Mouse (Mus musculus) forebrain, embryonic 12.5 days (tissue): Measurements from ENCODE around the gene Eif4g1. TPM values are rescaled to one million over a fixed set of nuclear protein-coding genes. Genes with fewer than 3 reads are reported as not detected.

ENCODE experiments used
- ATAC-seq: fragments of 200-750 bp; cut with Nextera tagmentation; 2 replicates; pipeline ENCODE4 v1.8.0; 2017; ENCODE audit warnings: moderate TSS enrichment; ENCODE audit not compliant: low FRiP score
- H3K27ac ChIP-seq: fragments of 300-500 bp; sonication (generic); 2 replicates; pipeline ENCODE4 v1.5.1; 2016; ENCODE audit warnings: mild to moderate bottlenecking
- H3K27me3 ChIP-seq: fragments of 300-500 bp; sonication (generic); 2 replicates; pipeline ENCODE4 v1.6.1; 2016; ENCODE audit warnings: mild to moderate bottlenecking
- H3K36me3 ChIP-seq: fragments of 300-500 bp; sonication (generic); replicated peaks from 2 replicates; pipeline ENCODE4 v1.6.1; 2016; ENCODE audit warnings: mild to moderate bottlenecking
- H3K4me1 ChIP-seq: fragments of 300-500 bp; sonication (generic); 2 replicates; pipeline ENCODE4 v1.6.1; 2016
- H3K4me2 ChIP-seq: fragments of 300-500 bp; sonication (generic); 2 replicates; pipeline ENCODE4 v1.6.1; 2016; ENCODE audit warnings: mild to moderate bottlenecking, moderate library complexity
- H3K4me3 ChIP-seq: fragments of 300-500 bp; sonication (generic); replicated peaks from 2 replicates; pipeline ENCODE4 v1.5.1; 2016; ENCODE audit warnings: mild to moderate bottlenecking
- H3K9ac ChIP-seq: fragments of 300-500 bp; sonication (generic); 2 replicates; pipeline ENCODE4 v1.6.1; 2016; ENCODE audit warnings: mild to moderate bottlenecking
- H3K9me3 ChIP-seq: fragments of 300-500 bp; sonication (generic); 2 replicates; pipeline ENCODE4 v1.6.1; 2016
- WGBS: fragments of 180-500 bp; shearing (Covaris S2); methylation state at CpG from one replicate; pipeline ENCODE4 v1.1.7; 2016; 5-methylcytosine and 5-hydroxymethylcytosine counted together
- polyA plus RNA-seq: library from polyadenylated mRNA; unstranded; fragments of >200 nt; fragmentation: Nextera tagmentation; extraction: Ambion mirVana; gene quantifications from 2 replicates; pipeline ENCODE4 v1.2.1, GENCODE M21; 2016

The Eif4g1 gene
- polyA plus RNA-seq, 1 experiment from 2014 or later: 190 TPM

DNA sequence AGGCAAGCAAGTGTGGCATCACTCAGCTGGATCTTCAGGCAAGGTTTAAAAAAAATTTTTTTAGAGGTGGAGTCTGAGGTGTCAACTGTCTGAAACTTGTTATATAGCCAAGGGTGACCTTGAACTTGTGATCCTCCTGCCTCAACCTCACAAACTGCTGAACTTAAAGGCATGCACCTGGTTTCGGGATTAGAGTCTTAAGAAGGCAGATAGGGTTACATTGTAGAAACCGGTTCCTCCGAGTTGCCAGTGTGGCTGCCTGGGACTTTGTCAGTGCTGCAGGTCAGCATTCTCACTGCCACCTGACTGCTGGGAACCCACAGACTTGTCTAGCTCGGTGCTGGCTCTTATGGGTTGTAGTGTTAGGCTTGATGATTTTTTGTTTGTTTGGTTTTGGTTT, 55.1 kb downstream of the Eif4g1 start:
- no peak overlapping the region for H3K4me3 ChIP-seq
- no peak for ATAC-seq
- H3K27me3 ChIP-seq: 0 out of 2 replicates have a peak, but pooled peaks cover under 1% of the 10 kb centered on the region
- no peak overlapping the region for H3K27ac ChIP-seq
- H3K9ac ChIP-seq: no peak overlapping the region
- WGBS: 63% methylated on average over 4 of the region's 4 CpGs
- no peak overlapping the region for H3K4me2 ChIP-seq
- peaks cover 25% of the 10 kb centered on the region for H3K36me3 ChIP-seq
- H3K9me3 ChIP-seq: no peaks in the 10 kb centered on the region
- peaks cover 7% of the 10 kb centered on the region for H3K4me1 ChIP-seq

DNA sequence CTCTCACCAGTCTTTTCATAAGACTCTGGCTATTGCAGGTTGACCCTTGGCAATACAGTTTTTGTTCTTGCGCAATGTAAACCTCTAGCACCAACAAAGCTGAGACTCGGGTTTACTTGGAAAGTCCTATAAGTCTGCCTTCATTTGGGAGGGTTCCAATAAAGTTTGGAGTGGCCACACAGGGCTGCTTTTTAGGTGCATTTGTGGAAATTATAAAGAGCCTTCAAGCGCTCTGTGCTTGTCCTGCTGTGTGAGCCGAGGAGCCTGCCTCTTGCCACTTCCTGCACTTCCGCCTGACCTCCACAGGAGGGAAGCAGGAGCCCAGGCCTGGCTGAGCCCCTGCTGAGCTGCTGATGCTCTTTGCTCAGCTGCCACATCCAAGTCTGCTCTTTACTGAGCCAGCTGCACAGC, 56.2 kb downstream of the Eif4g1 start:
- no peak overlapping the region for H3K4me3 ChIP-seq
- 33% methylated on average over 5 of the region's 5 CpGs for WGBS
- peak; percentile 71 for ATAC-seq

DNA sequence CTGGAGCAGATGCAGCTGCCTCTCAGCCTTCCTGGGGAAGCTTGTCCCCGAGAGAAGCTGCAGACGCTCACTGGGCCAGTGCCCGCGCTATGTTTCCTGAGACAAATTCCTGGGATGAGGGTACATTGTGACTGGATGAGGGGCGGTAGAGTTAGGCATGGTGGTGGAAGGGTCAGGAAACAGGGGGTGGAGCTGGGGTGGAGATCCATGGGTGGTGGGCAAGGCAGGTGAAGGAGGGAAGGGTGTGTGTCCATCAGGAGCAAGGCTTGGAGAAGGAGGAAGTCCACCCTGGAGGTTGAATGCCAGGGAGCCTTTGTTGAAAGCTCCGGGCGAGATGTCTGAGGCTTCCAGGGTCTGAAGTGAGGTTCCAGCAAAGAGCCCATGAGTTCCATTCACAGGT, 57.2 kb downstream of the Eif4g1 start:
- no peak for ATAC-seq
- no peak overlapping the region for H3K4me2 ChIP-seq
- H3K9ac ChIP-seq: no peak overlapping the region
- 87% methylated on average over 7 of the region's 7 CpGs for WGBS
- H3K36me3 ChIP-seq: peaks cover 23% of the 10 kb centered on the region
- H3K27me3 ChIP-seq: peaks cover 11% of the 10 kb centered on the region
- no peak overlapping the region for H3K27ac ChIP-seq
- H3K9me3 ChIP-seq: no peaks in the 10 kb centered on the region
- H3K4me3 ChIP-seq: no peak overlapping the region
- no peaks in the 10 kb centered on the region for H3K4me1 ChIP-seq

More for the DNA sequence above, 56.2 kb downstream of the Eif4g1 start:
- Histone ChIP-seq H3K27me3 (peaks cover 8% of the 10 kb centered on the region; the same call in 1 of the 2 replicates), H3K27ac (no peak overlapping the region), H3K4me1 (no peaks in the 10 kb centered on the region), H3K9ac (no peak overlapping the region), H3K36me3 (peaks cover 25% of the 10 kb centered on the region), H3K4me2 (no peak overlapping the region), H3K9me3 (no peaks in the 10 kb centered on the region)

DNA sequence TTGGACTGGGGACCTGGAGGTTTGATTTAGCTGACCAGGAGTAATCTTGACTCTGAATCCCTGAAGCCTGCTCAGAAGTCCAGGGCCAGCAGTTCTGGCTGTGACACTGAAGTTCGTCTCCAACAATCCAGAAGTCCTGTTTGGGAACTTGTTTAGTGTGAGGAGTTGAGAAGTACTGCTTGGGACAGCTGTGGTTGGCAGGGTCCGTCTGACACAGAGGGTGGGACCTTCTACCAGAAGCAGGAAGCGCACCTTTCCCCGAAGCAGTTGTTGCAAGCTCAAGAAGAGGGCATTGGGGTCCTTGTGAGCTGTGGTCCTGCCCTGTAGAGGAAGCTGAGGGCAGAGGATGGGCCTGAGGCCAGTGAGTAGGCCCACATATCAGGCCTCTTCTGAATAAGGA, 57.6 kb downstream of the Eif4g1 start:
- Histone ChIP-seq H3K27ac (no peak overlapping the region), H3K9ac (no peak overlapping the region), H3K4me3 (no peak overlapping the region), H3K27me3 (peaks cover 14% of the 10 kb centered on the region), H3K4me1 (no peaks in the 10 kb centered on the region), H3K36me3 (peaks cover 19% of the 10 kb centered on the region), H3K4me2 (no peak overlapping the region), H3K9me3 (no peaks in the 10 kb centered on the region)
- WGBS: 83% methylated on average over 4 of the region's 4 CpGs
- ATAC-seq: no peak

DNA sequence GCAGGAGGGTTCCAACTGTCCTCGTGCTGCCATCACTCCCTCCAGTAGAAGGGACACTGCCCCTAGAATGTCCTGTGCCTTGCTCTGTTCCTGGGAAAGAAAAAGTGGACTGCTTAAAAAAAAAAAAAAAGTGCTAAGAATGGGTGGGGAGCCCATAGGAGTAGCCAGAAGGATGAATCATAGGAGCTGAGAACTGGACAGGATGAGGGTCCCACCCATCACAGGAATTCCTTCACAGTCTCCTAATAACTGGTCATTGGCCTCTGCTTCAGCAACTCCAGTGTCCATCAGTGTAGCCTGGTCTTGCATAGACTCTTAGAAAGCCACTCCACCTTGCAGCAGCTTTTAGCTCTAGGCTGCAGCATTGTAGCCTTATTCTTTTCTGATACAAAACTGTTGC, 58.3 kb downstream of the Eif4g1 start:
- no peaks in the 10 kb centered on the region for H3K9me3 ChIP-seq
- H3K36me3 ChIP-seq: peaks cover 15% of the 10 kb centered on the region
- no peak overlapping the region for H3K4me3 ChIP-seq
- H3K4me1 ChIP-seq: no peaks in the 10 kb centered on the region
- H3K27ac ChIP-seq: no peak overlapping the region
- no peak for ATAC-seq
- H3K4me2 ChIP-seq: no peak overlapping the region
- no peak overlapping the region for H3K9ac ChIP-seq
- H3K27me3 ChIP-seq: peaks cover 14% of the 10 kb centered on the region
- WGBS: 68% methylated on average over 1 of the region's 1 CpGs

DNA sequence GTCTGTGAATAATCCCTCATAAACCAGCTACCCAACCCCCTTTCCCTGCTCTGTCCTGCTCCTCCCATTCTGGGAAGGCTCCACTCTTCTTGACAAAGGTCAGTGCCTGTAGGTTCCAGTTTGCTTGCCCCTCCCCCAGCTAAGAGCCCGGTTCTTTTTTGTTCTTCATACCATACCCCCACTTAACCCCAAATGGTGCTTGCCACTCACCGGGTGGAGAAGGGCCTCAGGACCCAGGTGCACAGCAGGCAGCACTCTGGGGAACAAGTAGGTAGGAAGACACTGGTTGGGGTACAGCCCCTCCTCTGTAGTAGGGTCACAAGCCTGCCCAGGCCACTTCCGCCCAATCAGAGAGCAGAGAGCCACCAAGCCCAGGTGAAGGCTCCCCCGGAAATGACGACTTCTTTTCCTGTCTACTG, 62.2 kb downstream of the Eif4g1 start:
- peaks cover 24% of the 10 kb centered on the region for H3K4me1 ChIP-seq
- no peaks in the 10 kb centered on the region for H3K36me3 ChIP-seq
- ATAC-seq: no peak
- 38% methylated on average over 5 of the region's 5 CpGs for WGBS
- H3K27me3 ChIP-seq: peaks cover 40% of the 10 kb centered on the region
- no peak overlapping the region for H3K4me2 ChIP-seq
- no peak overlapping the region for H3K27ac ChIP-seq
- H3K9ac ChIP-seq: no peak overlapping the region
- no peak overlapping the region for H3K4me3 ChIP-seq
- H3K9me3 ChIP-seq: no peaks in the 10 kb centered on the region

DNA sequence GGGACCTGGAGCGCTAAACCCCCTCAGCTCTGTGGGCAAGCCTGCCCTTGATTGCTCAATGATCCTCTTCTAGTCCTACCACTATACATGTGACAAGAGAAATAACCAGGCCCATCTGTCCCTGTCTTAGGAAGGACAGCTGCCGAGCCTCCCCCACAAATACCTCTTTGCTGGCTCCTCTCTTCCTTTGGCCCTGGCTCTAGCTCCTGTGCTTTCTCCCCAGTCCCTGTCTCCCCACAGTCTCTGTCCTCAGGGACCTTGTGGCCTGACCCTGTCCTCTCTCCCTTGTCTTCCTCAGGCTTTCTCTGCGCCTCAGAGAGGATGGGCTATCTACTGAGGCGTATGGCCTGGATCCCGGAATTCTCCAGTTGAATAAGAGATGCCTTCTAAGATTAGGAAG, 63.6 kb downstream of the Eif4g1 start:
- Histone ChIP-seq H3K4me1 (peaks cover 24% of the 10 kb centered on the region), H3K4me3 (no peak overlapping the region), H3K9me3 (no peaks in the 10 kb centered on the region), H3K27me3 (peaks cover 54% of the 10 kb centered on the region), H3K9ac (no peak overlapping the region), H3K36me3 (no peaks in the 10 kb centered on the region), H3K4me2 (no peak overlapping the region), H3K27ac (no peak overlapping the region)
- WGBS: 58% methylated on average over 5 of the region's 5 CpGs
- no peak for ATAC-seq

DNA sequence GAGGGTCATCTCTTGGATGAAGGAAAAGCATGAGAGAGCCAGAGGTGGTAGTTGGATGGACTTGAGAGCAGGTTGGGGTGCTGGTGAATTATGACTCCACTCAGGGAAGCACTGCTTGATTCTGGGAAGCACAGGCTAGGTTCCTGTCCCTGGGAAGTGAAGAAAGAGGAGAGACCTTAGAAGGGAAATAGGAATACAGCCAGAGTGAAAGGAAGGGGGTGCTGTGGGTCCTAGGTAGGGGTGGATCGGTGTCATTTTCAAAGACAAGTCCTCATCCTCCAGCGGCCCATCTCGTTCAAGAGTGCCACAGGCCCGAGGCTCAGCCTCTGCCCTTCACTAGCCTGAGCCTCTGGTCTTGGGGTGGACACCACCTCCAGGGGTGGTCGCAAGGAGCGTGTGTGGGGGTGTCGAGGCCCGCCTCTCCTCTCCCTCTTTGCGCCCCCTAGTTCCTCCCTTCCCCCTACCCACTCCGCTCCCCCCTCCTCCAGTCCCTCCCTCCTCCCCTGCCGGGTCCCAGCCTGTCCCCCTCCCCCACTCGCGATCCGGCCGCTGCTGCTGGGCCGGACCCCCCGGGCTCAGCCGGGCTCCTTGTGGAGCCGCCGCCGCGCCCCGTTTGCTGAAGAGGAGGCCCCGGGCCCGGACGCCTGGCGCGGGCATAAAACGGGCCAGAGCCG, 64.3 kb downstream of the Eif4g1 start:
- H3K4me2 ChIP-seq: peak overlapping the region; percentile 97
- peak overlapping the region; percentile 88 for H3K9ac ChIP-seq
- H3K27me3 ChIP-seq: peaks cover 56% of the 10 kb centered on the region
- 1% methylated on average over 26 of the region's 30 CpGs for WGBS
- no peaks in the 10 kb centered on the region for H3K36me3 ChIP-seq
- peaks cover 24% of the 10 kb centered on the region for H3K4me1 ChIP-seq
- no peaks in the 10 kb centered on the region for H3K9me3 ChIP-seq
- H3K27ac ChIP-seq: peak overlapping the region; percentile 59
- peak; percentile 64 for ATAC-seq
- H3K4me3 ChIP-seq: peak overlapping the region; percentile 71

DNA sequence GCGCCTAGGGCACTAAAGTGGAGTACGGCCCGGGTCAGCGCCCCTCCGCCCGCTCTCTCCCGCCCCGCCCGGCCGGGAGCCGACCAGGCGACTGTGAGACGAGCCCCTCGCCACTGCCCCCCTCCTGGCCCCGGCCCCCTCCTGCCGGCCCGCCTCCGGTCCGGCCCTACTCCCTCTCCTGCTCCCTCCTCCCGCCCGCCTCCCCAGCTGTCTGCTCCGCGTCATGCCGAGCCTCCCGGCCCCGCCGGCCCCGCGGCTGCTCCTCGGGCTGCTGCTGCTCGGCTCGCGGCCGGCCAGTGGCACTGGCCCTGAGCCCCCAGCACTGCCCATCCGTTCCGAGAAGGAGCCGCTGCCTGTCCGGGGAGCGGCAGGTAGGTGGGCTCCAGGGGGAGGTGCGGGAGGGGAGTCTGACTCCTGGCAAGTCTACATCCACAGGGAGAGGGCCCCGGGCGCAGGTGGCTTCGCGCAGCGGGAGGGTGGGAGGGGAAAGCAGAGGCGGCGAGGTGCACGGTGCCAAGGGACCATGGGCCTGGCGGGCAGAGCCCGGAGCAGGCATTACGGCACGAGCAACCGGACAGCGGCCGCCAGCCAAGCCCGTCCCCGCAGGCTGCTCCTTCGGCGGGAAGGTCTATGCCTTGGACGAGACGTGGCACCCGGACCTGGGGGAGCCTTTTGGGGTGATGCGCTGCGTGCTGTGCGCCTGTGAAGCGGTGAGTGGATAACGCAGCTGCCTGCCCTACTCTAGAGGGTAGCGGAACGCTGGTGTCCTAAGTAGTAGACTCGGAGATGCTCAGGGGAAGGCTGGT, 65.0 kb downstream of the Eif4g1 start, which contains the start of gene Chrd:
TSS of gene Chrd (plus strand) at position 203 of the 806 bp plus-strand sequence.
- H3K4me1 ChIP-seq: peaks cover 24% of the 10 kb centered on the region
- H3K4me3 ChIP-seq: peak within 1 kb of the TSS; percentile 71
- H3K4me2 ChIP-seq: peak within 1 kb of the TSS; percentile 97
- H3K9ac ChIP-seq: peak within 1 kb of the TSS; percentile 88
- H3K27ac ChIP-seq: peak within 1 kb of the TSS; percentile 59
- ATAC-seq: peak; percentile 82
- WGBS: under 1% methylated on average over 68 of the region's 70 CpGs
- peaks cover 56% of the 10 kb centered on the region for H3K27me3 ChIP-seq
- no peaks in the 10 kb centered on the region for H3K36me3 ChIP-seq
- no peaks in the 10 kb centered on the region for H3K9me3 ChIP-seq

DNA sequence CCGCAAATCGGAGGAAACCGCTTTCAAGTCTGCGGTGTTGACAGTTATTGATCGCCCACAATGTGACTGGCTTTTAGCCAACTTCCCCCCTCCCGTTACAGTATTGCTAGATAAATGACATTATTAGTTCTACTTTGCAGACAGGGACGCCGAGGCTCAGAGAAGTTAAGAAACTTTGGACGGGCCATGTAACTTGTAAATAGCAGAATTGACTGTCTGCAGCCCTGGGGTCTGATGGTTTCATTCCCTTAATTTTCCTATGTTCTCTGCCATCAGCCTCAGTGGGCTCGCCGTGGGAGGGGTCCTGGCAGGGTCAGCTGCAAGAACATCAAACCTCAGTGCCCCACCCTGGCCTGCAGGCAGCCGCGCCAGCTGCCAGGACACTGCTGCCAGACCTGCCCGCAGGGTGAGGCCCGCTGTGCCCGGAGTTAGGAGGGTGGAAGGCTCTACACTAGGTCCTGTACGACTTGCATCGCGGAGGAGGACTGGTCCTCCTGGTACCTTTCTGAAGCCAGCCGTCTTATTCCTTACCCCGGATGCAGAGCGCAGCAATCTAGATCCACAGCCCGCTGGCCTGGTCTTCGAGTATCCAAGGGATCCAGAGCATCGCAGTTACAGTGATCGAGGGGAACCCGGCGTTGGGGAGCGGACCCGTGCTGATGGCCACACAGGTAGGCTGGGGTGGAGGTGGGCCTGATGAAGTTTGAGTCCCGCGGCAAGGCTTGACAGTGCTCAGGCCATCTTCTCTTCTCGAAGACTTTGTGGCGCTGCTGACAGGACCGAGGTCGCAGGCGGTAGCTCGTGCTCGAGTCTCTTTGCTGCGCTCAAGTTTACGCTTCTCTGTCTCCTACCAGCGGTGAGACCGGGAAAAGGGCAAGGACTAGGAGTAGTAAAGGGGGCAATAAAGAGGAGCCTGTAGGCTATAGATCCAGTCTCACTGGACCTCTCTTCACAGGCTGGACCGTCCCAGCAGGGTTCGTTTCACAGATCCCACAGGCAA, 65.9 kb downstream of the Eif4g1 start, which contains the start of gene Thpo:
TSS of gene Thpo (minus strand) at position 781 of the 1,000 bp plus-strand sequence.
- H3K27me3 ChIP-seq: peaks cover 50% of the 10 kb centered on the region
- H3K9ac ChIP-seq: peak within 1 kb of the TSS; percentile 88
- no peak for ATAC-seq
- WGBS: 3% methylated on average over 45 of the region's 45 CpGs
- peaks cover 24% of the 10 kb centered on the region for H3K4me1 ChIP-seq
- H3K9me3 ChIP-seq: no peaks in the 10 kb centered on the region
- H3K4me2 ChIP-seq: peak within 1 kb of the TSS; percentile 97
- H3K4me3 ChIP-seq: peak within 1 kb of the TSS; percentile 71
- H3K36me3 ChIP-seq: no peaks in the 10 kb centered on the region
- no peak within 1 kb of the TSS for H3K27ac ChIP-seq

DNA sequence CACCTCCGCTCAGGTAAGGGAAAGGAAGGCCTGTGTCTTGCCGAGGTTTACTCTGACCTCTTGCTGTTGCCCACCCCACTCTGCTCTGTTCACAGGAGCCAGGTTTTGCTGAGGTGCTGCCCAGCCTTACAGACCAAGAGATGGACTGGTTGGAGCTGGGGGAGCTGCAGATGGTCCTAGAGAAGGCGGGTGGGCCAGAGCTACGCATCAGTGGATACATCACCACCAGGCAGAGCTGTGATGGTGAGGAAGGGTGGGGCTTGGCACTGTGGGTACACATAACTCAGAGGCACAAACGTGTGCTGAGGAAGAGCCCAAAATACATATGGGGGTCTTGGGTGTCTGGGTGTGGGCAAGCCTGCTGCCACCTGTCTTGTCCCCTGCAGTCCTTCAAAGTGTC, 67.5 kb downstream of the Eif4g1 start:
- H3K36me3 ChIP-seq: no peaks in the 10 kb centered on the region
- H3K4me3 ChIP-seq: no peak overlapping the region
- H3K4me2 ChIP-seq: no peak overlapping the region
- peaks cover 24% of the 10 kb centered on the region for H3K4me1 ChIP-seq
- H3K9ac ChIP-seq: no peak overlapping the region
- H3K27ac ChIP-seq: no peak overlapping the region
- H3K9me3 ChIP-seq: no peaks in the 10 kb centered on the region
- H3K27me3 ChIP-seq: peaks cover 42% of the 10 kb centered on the region
- no peak for ATAC-seq
- WGBS: 84% methylated on average over 5 of the region's 5 CpGs

DNA sequence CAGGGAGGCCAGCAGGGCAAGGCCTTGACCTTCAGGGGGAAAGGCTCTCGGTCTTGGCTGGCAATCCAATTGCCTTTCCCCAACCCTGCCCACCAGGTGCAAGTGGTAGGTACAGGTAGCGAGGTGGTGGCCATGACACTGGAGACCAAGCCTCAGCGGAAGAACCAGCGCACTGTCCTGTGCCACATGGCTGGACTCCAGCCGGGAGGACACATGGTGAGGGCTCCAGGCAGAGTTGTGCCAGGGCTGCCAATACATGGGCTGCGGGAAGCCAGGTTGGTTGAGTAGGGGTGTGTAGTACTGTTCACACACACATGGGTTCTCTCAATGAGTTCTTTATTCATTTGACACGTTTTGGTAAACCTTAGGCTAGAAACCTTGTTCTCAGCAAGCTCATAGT, 68.1 kb downstream of the Eif4g1 start:
- peaks cover 24% of the 10 kb centered on the region for H3K4me1 ChIP-seq
- H3K4me3 ChIP-seq: no peak overlapping the region
- no peaks in the 10 kb centered on the region for H3K9me3 ChIP-seq
- H3K4me2 ChIP-seq: no peak overlapping the region
- WGBS: 86% methylated on average over 7 of the region's 7 CpGs
- peaks cover 42% of the 10 kb centered on the region for H3K27me3 ChIP-seq
- no peaks in the 10 kb centered on the region for H3K36me3 ChIP-seq
- no peak overlapping the region for H3K9ac ChIP-seq
- H3K27ac ChIP-seq: no peak overlapping the region
- no peak for ATAC-seq
